Mouse (Mus musculus) T-helper 1 cell (primary cell): ENCODE results near the gene Sorcs1.

Experiments
- in situ Hi-C: fragments of 300-600 bp; cut with MboI, MseI; formaldehyde crosslinking; loops from one replicate; pipeline ENCODE4 v1.15.1; 2025; ENCODE audit warnings: high pct_unique_total_duplicates

The Sorcs1 gene

DNA sequence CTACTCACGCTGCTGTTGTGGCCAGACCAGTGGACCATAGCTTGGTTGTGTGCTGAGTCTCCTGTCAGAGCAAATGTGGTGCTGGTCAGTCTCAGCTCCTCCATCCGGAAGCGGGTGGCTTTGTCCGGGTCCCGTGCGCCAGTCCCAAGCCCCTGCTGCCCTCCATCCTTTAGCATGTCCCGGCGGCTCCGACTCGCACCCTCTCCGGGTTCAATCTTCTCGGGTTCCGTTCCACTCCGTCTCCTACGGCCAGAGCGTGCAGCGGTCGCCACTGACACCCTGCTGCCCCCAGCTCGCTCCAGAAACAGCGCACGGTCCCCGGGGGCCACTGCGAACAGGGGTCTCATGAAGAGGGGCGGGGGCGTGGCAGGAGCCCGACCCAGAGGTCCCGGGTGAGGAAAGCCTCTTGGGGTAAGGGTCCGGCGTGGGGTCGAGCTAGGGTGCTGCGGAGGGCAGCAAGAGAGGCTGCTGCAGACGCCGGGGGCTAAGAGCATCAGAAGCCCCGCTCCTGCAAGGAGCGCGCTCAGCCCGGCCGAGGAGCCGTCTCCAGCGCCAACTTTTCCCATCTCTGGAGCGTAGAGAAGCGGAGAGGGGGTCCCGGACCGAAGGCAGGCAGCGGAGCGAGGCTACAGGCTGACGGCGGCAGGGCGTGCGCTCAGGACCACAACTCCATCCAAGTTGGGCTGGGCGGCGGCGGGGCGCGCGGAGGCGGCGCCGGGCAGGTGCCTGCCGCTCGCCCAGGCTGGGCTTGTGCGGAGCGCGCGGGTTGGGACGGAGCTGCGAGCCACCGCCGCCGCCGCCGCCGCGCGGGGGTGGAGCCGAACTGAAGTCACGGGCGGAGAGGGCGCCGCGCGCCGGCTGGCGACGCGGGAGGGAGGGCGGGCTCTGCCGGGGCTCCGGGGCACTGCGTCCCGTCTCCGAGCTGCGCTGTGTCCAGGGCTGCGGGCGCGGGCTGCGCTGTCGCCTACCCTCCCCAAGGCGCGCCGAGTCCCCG is at the start of gene Sorcs1:
Gene Sorcs1, minus strand, starts transcription at position 744 of the 994 bp plus-strand sequence.
- in situ Hi-C loops, result no loop called here

DNA sequence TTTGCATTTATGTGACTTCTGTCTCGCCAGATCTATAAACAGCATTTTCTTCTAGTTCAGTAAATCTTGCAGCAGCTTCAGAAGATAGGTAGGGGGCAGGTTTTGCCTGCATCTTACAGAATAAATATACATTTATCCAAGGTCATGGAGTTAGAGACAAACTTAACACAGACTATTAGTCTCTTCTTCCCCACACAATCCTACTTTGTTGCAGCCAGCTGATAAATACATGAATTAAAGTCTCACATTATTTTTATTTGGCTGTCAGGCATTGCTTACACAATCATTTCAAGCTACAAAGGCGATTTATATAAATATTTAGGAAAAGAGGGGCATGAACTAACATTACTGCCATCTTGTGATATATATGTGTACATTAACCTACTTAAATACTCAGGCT is 4.8 kb upstream of the Sorcs1 start:
- in situ Hi-C loops, result loop anchor here (5.0 to 10.0 kb wide), 2 partner anchors 76 to 1392 kb away; no protein-coding TSS in a partner anchor

DNA sequence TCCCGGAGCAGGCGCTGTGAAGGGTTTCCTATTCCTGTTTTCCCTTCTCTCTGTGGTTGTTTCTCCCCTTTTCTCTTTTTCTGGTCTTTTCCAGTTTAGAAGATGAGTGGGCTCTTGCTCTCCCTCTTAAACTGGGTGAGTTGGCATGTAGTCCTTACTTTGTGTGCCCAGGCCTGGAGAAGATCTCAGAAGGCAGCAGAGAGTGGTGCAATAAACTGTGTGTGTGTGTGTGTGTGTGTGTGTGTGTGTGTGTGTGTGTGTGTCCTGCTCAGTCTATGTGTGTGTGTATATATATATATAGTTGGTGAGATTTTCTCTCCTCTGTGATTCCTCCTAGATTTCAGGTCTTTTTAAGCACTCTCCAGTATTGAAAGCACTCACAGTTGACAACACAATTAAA is 500 bp upstream of the Sorcs1 start:
- in situ Hi-C loops, result no loop called here

DNA sequence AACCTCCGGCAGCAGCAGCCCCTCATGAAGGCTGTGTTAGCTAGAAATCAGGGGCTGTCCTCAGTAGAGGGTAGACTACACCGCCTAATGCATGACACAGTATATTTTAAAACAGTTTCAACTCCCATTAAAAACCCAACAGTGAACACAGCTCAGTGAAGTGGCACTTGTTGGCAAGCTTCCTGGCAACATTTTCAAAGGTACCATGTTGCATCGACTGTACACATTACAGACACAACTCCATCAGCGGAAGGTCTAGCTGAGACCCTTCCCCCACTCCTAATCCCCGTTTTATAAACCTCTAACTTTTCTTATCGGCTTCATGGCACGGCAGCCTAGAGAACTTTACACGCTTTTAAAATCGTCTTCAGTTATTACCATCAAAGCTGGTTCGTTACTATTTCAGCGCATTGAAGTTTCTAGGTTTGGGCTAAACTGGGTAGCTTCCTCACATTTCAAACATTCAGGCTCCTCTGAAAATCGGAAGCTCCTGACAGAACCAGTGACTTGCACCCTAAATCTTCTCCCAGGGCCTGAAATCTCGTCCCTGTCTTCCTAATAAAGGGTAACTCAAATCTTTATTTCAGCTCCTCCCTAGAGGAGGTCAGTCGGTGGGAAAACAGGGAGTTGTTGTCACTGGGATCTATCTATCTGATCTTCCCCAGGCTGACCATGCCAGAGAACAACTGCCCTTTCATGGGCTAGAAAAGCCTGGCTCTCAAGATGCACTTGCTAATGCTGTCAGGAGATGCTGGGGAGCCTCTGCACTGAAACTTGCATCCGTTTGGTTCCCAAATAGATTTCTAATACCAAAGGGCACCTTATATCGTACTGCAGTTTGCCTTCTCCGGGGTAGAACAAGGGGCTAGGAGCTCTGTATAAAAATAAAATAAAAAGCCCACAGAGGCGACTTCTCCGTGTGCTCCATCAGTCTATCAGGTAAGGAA is 1.6 kb downstream of the Sorcs1 start:
- in situ Hi-C loops, result no loop called here

DNA sequence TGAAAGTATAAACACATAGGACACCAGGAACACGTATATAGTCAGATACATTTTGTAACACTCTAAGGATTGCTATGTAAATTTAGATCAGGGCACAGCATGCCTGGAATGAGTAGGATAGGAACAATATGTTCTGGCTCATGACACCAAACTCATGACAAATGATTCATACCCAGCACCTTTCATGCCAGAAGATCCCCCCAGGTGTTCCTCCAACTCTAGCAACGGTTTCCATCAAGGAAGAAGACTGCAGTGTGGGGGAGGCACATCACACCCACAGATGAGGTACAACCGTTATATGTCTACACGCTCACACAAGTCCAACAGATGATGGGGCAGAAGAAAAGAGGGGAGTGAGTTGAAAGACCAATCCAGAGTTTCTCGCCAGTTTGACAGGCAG is 3.5 kb downstream of the Sorcs1 start:
- in situ Hi-C loops, result no loop called here

DNA sequence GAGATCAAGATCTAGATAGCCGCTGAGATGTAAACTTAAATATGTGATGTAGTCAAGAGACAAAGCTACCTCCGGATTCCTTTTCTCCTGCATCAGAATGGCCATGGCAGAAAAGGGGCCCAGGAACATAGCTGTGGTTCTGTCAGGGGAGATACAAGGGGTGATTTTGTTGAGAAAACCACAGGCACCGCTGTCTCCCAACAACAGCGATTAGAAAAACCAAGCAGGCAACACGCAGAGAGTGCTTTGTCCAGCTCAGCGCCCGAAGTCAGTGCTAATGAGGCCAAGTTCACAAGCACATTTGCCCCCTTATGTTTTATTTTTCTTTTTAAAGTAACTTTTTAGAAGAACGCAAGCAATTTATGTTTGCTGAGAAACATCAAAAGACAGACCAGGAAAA is 10.9 kb downstream of the Sorcs1 start:
- in situ Hi-C loops, result no loop called here

DNA sequence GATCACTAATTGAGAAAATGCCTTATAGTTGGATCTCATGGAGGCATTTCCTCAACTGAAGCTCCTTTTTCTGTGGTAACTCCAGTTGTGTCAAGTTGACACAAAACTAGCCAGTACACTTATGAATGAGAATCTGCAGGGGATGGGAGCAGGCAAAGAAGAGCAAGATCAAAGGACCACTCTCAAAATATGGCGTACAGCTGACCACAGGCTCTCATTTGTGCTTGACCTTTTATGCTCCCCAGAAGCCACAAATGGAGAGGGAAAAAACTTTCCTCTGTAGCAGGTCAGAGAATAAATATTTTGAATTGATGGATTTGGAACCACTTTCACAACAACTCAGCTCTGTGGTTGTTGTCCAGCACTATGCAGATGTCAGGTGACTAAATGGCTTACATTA is 14.1 kb downstream of the Sorcs1 start:
- in situ Hi-C loops, result no loop called here

DNA sequence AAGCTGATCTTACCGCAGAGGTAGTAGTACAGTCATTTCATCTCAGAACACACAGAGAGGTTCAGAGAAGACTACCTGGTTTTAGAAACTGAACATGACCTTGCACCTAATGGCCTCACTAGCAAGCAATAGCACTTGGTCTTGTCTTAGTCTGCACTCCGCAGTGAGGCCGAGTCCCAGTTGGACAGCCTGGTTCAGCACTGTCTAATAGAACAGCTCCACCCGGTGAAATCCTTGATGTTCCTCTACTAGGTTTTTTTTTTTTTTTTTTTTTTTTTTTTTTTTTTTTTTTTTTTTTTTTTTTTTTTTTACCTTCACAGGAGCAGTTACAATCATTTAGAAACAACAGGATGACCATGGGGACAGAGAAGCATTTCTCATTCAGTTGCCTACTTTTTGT is 19.3 kb downstream of the Sorcs1 start:
- in situ Hi-C loops, result no loop called here

DNA sequence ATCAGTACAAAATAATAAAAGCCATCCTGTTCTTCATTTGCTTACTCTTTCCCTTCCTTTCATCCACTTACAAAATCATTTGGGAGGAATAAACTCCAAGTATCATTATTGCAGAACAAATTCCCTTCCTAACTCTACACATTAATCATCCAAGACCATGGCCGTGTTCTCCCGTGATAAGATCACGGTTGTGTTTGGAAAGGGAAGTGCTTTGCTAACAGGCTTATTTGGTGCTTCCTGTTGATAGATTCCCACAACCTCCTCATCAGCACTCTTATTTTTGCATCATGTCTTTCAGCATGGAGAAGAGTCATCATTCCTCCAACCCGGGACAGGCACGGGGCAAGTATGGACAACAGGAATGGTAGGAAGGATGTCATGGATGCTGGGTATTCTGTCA is 25.7 kb downstream of the Sorcs1 start:
- in situ Hi-C loops, result no loop called here

DNA sequence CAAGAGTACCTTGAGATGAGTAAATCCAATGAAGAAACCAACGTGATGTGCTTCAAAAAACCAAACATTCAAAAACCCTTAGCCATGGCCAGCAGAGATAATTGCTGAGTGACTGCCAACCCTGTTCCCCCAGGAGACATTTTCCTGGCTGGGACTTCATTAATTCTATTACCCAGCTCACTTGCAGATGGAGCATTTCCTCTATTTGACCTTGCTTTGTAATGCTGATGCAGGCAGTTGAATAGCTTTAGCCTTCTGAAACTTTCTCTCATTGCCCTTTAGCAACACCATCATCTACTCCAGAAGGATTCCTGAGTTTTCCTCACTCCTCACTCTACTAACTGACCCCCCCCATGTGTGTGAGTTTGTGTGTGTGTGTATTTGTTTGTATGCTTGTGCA is 34.6 kb downstream of the Sorcs1 start:
- in situ Hi-C loops, result no loop called here

DNA sequence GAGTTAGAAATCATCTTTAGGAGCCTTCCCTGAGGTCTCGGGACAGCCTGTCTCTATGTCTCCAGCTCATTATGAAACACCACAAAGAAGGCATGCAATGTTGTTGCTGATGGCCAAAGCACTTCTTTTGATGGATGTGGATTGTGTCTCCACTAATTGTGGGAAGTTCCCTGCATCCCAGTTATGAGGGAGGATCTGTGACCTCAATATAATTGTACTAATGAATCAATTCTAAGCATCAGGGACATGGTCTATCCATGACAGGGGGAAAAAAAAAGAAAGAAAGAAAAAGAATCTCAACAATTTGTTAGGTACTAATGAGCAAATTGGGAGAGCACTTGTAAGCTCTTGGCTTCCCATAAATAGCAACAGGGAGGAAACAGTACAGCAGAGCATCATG is 36.3 kb downstream of the Sorcs1 start:
- in situ Hi-C loops, result no loop called here

DNA sequence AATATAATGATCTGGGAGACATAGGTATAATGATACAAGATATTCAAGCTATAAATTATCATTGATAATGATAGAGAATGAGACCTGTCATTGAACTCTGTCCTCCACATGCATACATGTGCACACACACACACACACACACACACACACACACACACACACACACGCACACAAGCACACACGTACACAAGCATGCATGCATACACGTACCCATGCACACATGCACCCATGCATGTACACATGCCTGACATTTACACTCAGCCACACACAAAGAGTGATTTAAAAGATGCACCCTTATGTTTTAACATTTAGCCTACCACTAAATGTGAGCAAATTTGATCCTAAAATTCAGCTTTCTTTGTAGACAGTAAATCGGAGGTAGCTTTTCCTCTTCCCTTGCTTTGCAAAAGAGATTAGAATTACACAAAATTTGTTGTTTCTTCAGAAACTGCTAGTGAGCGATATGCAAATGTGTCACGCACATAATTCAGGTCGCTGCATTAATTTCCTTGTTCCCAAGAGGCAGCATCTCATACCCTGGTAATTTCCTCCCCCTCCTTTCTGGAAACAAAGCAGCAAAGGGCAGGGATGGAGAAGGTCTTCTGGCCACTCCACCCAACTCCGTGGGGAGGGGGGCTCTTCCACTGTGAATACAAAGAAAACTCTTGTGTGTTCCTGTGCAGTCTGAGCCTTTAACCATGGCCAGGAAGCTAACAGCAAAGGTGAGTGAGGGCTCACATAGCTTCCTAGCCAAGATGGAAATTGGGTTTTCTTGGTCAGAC is 38.0 kb downstream of the Sorcs1 start:
- in situ Hi-C loops, result no loop called here

DNA sequence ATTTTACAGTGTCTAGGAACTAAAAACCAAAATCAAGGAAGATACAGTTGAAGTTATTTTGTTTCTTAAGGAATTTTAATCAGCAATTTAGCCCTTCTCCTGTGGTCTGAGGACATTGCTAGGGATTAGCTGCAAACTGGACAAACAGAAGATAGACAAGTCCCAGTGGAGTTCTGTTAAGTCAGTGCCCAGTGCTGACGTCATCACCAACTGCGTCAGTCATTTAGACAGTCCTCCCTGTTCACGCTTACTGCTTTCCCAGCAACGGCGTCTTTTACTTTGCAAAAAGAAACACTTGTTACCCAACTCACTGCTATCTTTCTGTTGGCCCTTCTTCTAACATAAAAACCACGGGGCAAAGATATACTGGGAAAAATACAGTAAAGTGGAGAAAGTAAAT is 40.3 kb downstream of the Sorcs1 start:
- in situ Hi-C loops, result no loop called here

DNA sequence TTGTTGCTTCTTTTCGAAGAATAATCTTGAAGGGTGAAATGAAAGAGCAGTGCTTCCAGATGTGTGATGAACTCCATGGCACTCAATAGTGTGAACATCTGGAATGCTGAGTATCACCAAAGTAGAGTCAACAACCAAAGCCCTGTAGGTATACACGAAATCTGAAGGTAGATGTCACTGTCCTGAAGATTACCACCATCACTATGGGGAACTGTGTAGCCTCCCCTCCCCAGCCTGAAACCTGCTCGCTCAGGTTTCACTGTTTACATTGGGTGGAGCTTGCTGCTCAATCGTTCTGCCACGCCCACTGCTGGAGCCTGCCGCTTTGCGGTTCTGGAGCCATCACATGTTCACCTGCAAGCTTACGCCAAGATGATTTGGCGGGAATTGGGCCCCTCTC is 64.4 kb downstream of the Sorcs1 start:
- in situ Hi-C loops, result no loop called here

DNA sequence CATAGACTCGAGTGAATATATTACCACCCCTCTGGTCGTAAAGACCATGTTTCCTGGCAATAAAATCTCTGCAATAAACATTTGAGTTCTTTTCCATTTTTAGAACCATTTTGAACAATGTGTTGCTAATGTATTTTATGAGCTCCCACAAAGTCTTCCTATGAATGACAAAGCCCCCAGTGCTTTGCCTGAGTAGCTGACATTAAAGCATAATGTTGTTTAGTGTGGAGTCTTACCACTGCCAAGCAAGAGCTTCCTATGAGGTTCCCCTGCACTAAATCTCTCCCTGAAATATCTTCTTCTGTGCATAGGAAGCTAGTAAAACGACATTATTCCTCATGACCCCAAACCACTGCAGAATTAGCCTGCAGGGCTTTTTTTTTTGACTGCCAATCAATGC is 66.8 kb downstream of the Sorcs1 start:
- in situ Hi-C loops, result no loop called here

DNA sequence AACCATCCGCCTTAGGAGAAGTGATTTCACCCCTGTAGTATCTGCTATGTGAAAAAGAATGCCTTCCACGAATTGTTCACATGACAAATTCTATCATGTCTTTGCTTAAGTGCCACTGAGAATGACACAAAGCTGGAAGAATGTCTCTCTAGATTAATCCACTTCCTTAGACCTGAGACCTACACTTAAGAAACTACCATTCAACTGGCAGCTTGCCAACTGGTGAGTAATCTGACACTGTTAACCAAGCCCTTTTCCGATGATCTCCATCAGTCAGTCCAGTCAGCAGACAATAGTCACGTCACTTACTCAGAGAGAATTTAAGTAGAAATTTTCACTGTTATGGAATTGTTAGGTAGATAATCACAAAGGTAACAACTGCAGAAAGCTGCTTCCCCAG is 74.6 kb downstream of the Sorcs1 start:
- in situ Hi-C loops, result no loop called here

DNA sequence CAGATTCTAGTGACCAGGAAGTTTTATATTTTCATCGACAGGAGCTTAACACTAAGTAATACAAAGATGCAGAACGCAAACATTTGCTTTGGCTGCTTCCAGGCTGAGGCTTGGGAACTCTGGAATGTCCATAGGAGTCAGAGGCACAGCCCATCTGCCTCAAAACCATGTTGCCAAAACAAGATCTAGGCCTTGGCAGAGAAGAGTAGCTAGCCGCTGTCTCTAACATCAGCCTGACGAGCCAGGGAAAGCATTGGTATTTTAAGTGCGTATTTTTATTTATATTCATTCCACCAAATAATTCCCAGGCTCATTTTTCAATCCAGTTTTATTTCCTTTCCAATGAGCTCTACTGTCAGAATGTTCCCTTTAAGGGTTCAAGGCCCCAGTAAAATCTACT is 75.1 kb downstream of the Sorcs1 start:
- in situ Hi-C loops, result no loop called here

DNA sequence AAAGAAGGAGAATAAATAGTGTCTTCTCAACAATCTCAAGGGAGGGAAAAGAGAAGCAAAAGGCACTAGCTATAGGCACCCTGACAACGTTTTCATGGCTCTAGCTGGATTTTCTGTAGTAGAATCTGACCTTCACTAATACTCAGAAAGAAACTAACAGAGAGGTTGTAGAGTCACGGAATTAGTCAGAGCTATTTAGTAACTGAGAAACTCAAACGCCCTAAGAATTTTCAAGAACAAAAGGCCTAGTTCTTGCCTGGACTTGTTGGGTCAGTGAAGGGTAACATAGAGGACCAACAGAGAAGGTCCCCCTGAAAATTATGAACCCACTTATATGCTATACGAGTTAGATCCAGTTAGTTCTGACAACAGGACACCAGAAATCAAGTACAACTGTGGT is 81.1 kb downstream of the Sorcs1 start:
- in situ Hi-C loops, result no loop called here

DNA sequence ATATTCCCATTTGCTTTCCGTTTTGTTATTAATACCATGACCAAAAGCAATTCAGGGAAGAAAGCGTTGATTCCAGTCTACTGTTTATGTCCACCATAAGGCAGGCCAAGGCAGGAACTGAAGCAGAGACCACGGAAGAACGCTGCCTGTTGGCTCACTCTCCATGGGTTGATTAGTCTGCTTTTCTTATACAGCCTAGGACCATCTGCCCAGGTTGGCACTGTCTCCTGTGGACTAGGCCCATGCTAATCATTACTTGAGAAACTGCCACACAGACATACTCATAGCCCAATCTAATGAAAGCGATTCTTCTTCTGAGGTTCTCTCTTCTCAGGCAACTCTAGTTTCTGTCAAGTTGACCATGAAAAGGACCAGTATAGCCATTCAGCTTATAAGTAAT is 92.3 kb downstream of the Sorcs1 start:
- in situ Hi-C loops, result no loop called here

DNA sequence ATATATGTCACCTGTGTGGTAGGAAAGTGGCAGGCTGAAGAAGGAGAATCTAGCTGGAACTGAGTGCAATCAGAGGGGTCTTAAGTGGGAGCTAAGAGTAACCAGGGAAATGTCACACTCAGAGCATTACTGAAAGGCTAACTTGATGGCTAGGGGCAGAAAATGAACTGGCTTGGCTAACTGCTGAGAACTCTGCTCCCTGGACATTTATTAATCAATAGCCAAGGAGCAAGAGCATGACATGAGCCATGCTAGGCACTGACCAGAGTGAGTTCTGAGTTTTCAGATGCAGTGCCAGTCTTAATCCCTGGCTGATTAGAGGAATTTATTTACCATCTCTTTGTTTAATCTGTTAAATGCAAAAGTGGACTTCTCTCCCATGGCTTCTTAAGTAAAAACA is 95.5 kb downstream of the Sorcs1 start:
- in situ Hi-C loops, result no loop called here

DNA sequence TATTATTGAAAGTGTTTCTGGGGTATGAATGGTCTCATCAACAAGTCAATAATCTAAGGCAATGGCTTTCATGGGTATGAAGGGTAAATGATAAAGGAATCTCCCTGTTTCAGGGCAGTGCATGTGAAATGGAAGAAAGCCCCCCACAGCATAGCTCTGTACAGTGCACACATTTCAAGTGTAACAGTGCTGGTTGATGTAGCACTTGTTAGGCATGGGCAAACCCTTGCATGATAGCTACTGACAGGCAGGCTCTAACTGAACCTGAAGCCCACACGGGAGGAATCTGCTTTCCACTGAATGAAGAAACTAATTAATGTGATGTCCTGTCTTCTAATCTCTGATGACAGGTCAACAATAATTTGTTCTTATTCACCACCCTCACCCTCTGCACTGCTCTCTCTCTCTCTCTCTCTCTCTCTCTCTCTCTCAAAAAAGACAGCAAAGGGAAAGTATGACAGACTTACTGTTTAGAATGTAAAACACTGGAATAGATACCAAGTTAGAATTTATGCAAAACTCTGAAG is 108.7 kb downstream of the Sorcs1 start:
- in situ Hi-C loops, result no loop called here
